Mouse (Mus musculus): ENCODE results near the gene Rnf24. TPM values are rescaled to one million over a fixed set of nuclear protein-coding genes. Genes with fewer than 3 reads are reported as not detected.
"Not testable (repeated sequence)": the region's sequence is repeated elsewhere in the genome, so short reads cannot be mapped to it uniquely, and the experiment has no call there.

Gene Rnf24
- polyA plus RNA-seq, 1 experiment from 2014 or later, result 6.9 TPM

DNA sequence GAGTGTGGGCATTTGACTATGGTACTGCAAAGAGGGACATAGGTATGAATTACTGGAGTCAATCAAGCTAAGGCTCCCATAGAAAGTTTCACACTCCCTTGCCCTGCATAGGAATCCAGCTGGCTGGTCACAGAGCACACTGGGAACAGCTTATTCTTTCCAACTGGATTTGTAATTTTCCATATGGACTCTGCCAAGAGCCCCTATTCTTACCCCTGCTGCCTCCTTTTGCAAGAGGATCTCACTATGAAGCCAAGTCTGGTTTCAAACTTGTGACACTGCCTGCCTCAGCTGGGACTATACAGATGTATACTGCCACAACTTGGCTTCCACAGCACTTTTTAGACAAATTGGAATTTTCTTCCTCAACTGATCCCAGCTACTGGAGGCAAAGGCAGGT, 51.1 kb downstream of the Rnf24 start:
- no peak for ATAC-seq (ENCODE audit: low read depth)
- no peaks in the 10 kb centered on the region for H3K4me1 ChIP-seq (ENCODE audit: control insufficient read depth, insufficient read depth, low read length)
- no peak overlapping the region for H3K9ac ChIP-seq (ENCODE audit: low read depth, low read length)
- no peak for DNase-seq (ENCODE audit: low spot score)
- no peak overlapping the region for H3K4me2 ChIP-seq (ENCODE audit: low read depth, low read length)
- H3K4me3 ChIP-seq (ENCODE audit: low read depth, low read length), result no peak overlapping the region
- H3K36me3 ChIP-seq (ENCODE audit: control insufficient read depth, insufficient read depth, low read length), result peaks cover 52% of the 10 kb centered on the region
- no peaks in the 10 kb centered on the region for H3K27me3 ChIP-seq (replicated peaks; ENCODE audit: control insufficient read depth, insufficient read depth, low read length)
- H3K27ac ChIP-seq (replicated peaks; ENCODE audit: low read depth, low read length), result no peak overlapping the region
- no peaks in the 10 kb centered on the region for H3K9me3 ChIP-seq (ENCODE audit: control insufficient read depth, low read length)

DNA sequence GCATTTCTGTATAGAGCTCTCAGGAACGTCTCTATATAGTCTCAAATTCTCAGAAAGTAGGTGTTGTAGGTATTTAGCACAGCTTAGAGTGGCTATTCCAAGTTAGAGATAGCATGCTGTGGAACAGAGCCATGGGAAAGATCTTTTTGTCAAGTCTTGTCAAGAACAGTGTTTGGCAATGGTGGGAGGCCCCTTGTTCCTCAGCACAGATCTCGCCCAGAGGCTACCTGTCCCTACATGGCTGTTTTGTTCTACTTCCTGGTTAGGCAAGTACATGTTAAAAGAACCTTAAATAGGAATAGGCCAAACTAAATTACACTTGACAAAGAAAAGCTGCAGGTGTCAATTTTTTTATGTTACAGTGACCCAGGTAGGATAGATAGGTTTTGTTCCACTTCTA, 52.2 kb downstream of the Rnf24 start:
- H3K36me3 ChIP-seq (ENCODE audit: control insufficient read depth, insufficient read depth, low read length), result peaks cover 63% of the 10 kb centered on the region

DNA sequence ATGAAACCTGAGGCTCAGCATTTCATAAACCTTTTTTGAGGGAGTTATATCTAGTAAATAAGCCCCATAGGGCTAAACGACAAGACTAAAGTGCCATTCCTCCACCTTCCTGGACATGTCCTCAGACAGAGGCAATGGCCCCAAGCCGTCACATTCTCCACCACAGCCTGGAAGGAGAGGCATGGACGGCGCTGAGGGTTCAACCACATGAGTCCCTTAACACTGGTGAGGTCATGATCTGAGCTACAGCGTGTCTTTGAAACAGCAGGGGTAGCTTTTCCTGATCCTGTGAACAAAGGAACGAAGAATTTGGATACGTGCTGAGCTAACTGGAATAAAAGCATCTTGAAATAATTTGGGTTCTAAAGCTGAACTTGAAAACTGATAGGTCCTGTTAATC, 54.0 kb downstream of the Rnf24 start:
- not testable (repeated sequence) for DNase-seq (ENCODE audit: low spot score); H3K27ac ChIP-seq (replicated peaks; ENCODE audit: low read depth, low read length); ATAC-seq (ENCODE audit: low read depth)

More for the DNA sequence above, 52.2 kb downstream of the Rnf24 start:
- no peak overlapping the region for H3K9ac ChIP-seq (ENCODE audit: low read depth, low read length)
- DNase-seq (ENCODE audit: low spot score), result peak; percentile 31
- 82% methylated on average over 2 of the region's 2 CpGs for WGBS
- no peak overlapping the region for H3K4me2 ChIP-seq (ENCODE audit: low read depth, low read length)
- no peaks in the 10 kb centered on the region for H3K9me3 ChIP-seq (ENCODE audit: control insufficient read depth, low read length)
- ATAC-seq (ENCODE audit: low read depth), result no peak
- H3K27me3 ChIP-seq (replicated peaks; ENCODE audit: control insufficient read depth, insufficient read depth, low read length), result no peaks in the 10 kb centered on the region
- H3K4me3 ChIP-seq (ENCODE audit: low read depth, low read length), result no peak overlapping the region
- H3K4me1 ChIP-seq (ENCODE audit: control insufficient read depth, insufficient read depth, low read length), result no peaks in the 10 kb centered on the region
- H3K27ac ChIP-seq (replicated peaks; ENCODE audit: low read depth, low read length), result 0 out of 2 replicates have a peak overlapping the region, but pooled peaks have one; percentile 33

DNA sequence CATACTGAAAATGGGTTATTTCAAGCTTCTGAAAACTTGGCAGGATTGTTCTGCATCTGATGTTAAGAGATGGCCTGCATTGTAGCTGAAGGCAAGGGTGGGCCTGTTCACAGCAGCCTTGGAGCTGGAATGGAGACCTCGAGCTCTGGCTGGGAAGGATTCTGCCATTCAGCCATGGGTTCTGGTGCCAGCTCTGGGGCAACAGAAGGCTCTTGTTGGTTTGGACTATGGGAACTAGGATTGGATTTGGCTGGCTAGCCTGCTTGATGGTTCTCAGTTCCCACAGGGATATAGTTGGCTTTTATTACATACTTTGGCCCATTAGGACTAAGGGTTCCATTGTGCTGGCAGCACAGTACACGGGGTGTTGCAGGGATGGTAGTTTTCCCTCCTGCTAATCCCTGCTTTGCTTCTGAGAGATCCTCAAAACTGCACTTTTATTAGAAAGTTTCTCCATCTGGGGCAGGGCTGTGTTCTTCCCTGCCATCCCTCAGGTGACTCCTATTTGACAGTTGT, 55.9 kb downstream of the Rnf24 start:
- Histone ChIP-seq H3K36me3 (ENCODE audit: control insufficient read depth, insufficient read depth, low read length) (peaks cover 72% of the 10 kb centered on the region), H3K9me3 (ENCODE audit: control insufficient read depth, low read length) (no peaks in the 10 kb centered on the region), H3K9ac (ENCODE audit: low read depth, low read length) (no peak overlapping the region), H3K4me1 (ENCODE audit: control insufficient read depth, insufficient read depth, low read length) (no peaks in the 10 kb centered on the region), H3K4me2 (ENCODE audit: low read depth, low read length) (no peak overlapping the region), H3K27ac (replicated peaks; ENCODE audit: low read depth, low read length) (no peak overlapping the region), H3K4me3 (ENCODE audit: low read depth, low read length) (no peak overlapping the region), H3K27me3 (replicated peaks; ENCODE audit: control insufficient read depth, insufficient read depth, low read length) (no peaks in the 10 kb centered on the region)
- DNase-seq (ENCODE audit: low spot score) (no peak), ATAC-seq (ENCODE audit: low read depth) (no peak)
- WGBS, result 88% methylated on average over 2 of the region's 2 CpGs

More for the DNA sequence above, 54.0 kb downstream of the Rnf24 start:
- H3K9me3 ChIP-seq (ENCODE audit: control insufficient read depth, low read length); H3K4me3 ChIP-seq (ENCODE audit: low read depth, low read length); H3K27me3 ChIP-seq (replicated peaks; ENCODE audit: control insufficient read depth, insufficient read depth, low read length); H3K4me1 ChIP-seq (ENCODE audit: control insufficient read depth, insufficient read depth, low read length); H3K4me2 ChIP-seq (ENCODE audit: low read depth, low read length); H3K9ac ChIP-seq (ENCODE audit: low read depth, low read length): not testable (repeated sequence)
- peaks cover 73% of the 10 kb centered on the region for H3K36me3 ChIP-seq (ENCODE audit: control insufficient read depth, insufficient read depth, low read length)
- WGBS, result 42% methylated on average over 7 of the region's 7 CpGs

DNA sequence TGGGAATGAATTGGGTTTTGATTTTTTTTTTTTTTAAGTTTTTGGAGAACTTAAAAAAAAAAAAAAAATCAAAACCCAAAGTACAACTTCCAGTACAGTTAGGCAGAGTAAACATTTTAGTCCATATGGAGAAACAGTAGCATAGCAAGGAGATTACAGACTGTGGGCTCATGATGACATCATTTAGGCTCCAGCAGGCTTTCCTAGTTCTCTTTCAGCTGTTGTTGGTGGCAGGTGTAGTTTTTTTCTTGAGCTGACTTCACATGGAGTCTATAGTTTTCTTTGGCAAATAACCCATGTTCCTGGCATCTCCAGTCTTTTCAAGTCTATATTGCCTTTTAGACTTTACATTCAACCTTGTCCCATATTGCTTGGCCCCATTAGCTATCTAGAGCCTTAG, 62.0 kb downstream of the Rnf24 start:
- Histone ChIP-seq H3K27ac (replicated peaks; ENCODE audit: low read depth, low read length) (no peak overlapping the region), H3K9ac (ENCODE audit: low read depth, low read length) (no peak overlapping the region), H3K4me2 (ENCODE audit: low read depth, low read length) (no peak overlapping the region), H3K36me3 (ENCODE audit: control insufficient read depth, insufficient read depth, low read length) (peaks cover 82% of the 10 kb centered on the region), H3K4me3 (ENCODE audit: low read depth, low read length) (no peak overlapping the region), H3K4me1 (ENCODE audit: control insufficient read depth, insufficient read depth, low read length) (no peaks in the 10 kb centered on the region), H3K9me3 (ENCODE audit: control insufficient read depth, low read length) (no peaks in the 10 kb centered on the region), H3K27me3 (replicated peaks; ENCODE audit: control insufficient read depth, insufficient read depth, low read length) (no peaks in the 10 kb centered on the region)
- DNase-seq (ENCODE audit: low spot score) (no peak), ATAC-seq (ENCODE audit: low read depth) (no peak)

DNA sequence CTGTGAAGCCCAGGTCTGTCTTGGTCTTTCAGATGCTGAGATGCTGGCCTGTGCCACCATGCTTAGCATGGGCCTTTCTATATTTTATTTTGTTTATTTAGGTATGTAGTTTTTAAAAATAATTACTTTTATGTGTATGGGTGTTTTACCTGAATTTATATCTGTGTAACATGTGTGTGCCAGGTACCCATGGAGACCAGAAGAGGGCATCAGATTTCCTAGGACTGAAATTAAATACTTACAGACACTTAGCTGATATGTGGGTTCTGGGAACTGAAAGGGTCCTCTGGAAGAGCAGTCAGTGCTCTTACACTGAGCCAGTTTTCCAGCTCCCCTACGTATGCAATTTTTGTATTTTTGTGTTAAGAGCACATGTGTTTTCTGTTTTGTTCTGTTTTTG, 66.4 kb downstream of the Rnf24 start:
- no peak overlapping the region for H3K9ac ChIP-seq (ENCODE audit: low read depth, low read length)
- DNase-seq (ENCODE audit: low spot score) (no peak), ATAC-seq (ENCODE audit: low read depth) (no peak)
- H3K27me3 ChIP-seq (replicated peaks; ENCODE audit: control insufficient read depth, insufficient read depth, low read length), result no peaks in the 10 kb centered on the region
- H3K36me3 ChIP-seq (ENCODE audit: control insufficient read depth, insufficient read depth, low read length), result peaks cover 69% of the 10 kb centered on the region
- H3K4me2 ChIP-seq (ENCODE audit: low read depth, low read length), result no peak overlapping the region
- H3K4me1 ChIP-seq (ENCODE audit: control insufficient read depth, insufficient read depth, low read length), result no peaks in the 10 kb centered on the region
- H3K27ac ChIP-seq (replicated peaks; ENCODE audit: low read depth, low read length), result no peak overlapping the region
- H3K9me3 ChIP-seq (ENCODE audit: control insufficient read depth, low read length), result no peaks in the 10 kb centered on the region
- 38% methylated on average over 1 of the region's 1 CpGs for WGBS
- H3K4me3 ChIP-seq (ENCODE audit: low read depth, low read length), result no peak overlapping the region

DNA sequence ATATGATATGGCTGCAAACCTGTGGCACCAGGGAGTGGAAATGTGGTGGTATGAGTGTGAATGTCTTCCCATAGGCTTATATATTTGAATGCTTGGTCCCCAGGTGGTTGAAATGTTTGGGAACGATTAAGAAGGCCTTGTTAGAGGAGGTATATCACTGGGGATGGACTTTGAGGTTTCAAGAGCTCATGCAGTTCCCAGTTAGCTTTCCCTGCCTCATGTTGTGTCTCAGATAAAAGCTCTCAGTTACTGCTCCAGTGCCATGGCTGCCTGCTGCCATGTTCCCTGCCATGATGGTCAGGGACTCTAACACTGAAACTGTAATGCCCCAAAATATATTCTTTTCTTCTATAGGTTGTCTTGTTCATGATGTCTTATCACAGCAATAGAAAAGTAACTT, 71.1 kb downstream of the Rnf24 start:
- Histone ChIP-seq H3K4me2 (ENCODE audit: low read depth, low read length) (no peak overlapping the region), H3K36me3 (ENCODE audit: control insufficient read depth, insufficient read depth, low read length) (peaks cover 76% of the 10 kb centered on the region)

DNA sequence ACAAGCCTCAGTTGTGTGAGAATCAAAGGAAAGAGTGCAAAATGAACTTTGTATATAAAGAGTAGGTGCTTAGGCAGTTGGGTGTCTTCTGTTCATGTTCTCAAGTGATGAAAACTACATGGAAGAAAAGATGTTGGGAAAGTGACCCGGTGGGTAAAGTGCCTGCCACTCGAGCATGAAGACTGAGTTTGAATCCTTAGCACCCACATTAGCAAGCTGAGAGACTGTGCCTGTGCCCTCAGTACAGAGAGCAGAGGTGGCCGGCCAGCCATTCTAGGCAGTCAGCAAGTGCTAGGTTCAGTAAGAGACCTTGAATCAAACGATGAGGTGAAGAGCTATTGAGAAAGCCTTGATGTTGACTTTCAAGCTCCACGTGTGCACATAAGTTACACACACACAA, 76.0 kb downstream of the Rnf24 start:
- H3K4me2 ChIP-seq (ENCODE audit: low read depth, low read length), result no peak overlapping the region
- H3K9me3 ChIP-seq (ENCODE audit: control insufficient read depth, low read length), result no peaks in the 10 kb centered on the region
- H3K27ac ChIP-seq (replicated peaks; ENCODE audit: low read depth, low read length), result no peak overlapping the region
- H3K4me3 ChIP-seq (ENCODE audit: low read depth, low read length), result no peak overlapping the region
- H3K9ac ChIP-seq (ENCODE audit: low read depth, low read length), result no peak overlapping the region
- no peaks in the 10 kb centered on the region for H3K27me3 ChIP-seq (replicated peaks; ENCODE audit: control insufficient read depth, insufficient read depth, low read length)
- H3K36me3 ChIP-seq (ENCODE audit: control insufficient read depth, insufficient read depth, low read length), result peaks cover 78% of the 10 kb centered on the region
- ATAC-seq (ENCODE audit: low read depth) (no peak), DNase-seq (ENCODE audit: low spot score) (no peak)
- 94% methylated on average over 5 of the region's 5 CpGs for WGBS
- H3K4me1 ChIP-seq (ENCODE audit: control insufficient read depth, insufficient read depth, low read length), result 0 out of 2 replicates have a peak, but pooled peaks cover 4% of the 10 kb centered on the region

More for the DNA sequence above, 71.1 kb downstream of the Rnf24 start:
- Histone ChIP-seq H3K9me3 (ENCODE audit: control insufficient read depth, low read length) (no peaks in the 10 kb centered on the region), H3K9ac (ENCODE audit: low read depth, low read length) (no peak overlapping the region), H3K4me3 (ENCODE audit: low read depth, low read length) (no peak overlapping the region), H3K4me1 (ENCODE audit: control insufficient read depth, insufficient read depth, low read length) (no peaks in the 10 kb centered on the region), H3K27ac (replicated peaks; ENCODE audit: low read depth, low read length) (no peak overlapping the region), H3K27me3 (replicated peaks; ENCODE audit: control insufficient read depth, insufficient read depth, low read length) (no peaks in the 10 kb centered on the region)
- 75% methylated on average over 1 of the region's 1 CpGs for WGBS
- ATAC-seq (ENCODE audit: low read depth), result no peak
- DNase-seq (ENCODE audit: low spot score), result no peak

DNA sequence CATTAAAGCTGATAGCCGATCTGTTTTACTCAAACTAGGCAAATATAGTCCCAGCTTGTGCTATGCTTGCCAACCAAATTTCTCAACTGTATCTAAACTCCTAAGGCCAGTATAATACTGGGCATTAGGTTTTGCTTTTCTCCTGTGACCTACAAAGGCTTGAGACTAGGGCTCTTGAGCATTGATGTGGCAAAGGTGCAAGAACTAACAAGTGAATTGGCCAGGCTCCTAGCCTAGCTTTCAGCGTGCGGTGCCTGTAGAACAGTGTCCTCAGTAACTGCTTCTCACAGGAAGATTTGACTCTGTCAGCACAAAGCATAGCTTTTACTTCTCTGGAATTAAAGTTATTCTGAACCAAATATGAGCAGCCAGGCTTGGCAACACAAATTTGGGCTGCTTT, 77.2 kb downstream of the Rnf24 start:
- H3K27ac ChIP-seq (replicated peaks; ENCODE audit: low read depth, low read length), result no peak overlapping the region
- H3K4me2 ChIP-seq (ENCODE audit: low read depth, low read length), result no peak overlapping the region
- DNase-seq (ENCODE audit: low spot score) (no peak), ATAC-seq (ENCODE audit: low read depth) (no peak)
- H3K36me3 ChIP-seq (ENCODE audit: control insufficient read depth, insufficient read depth, low read length), result peaks cover 76% of the 10 kb centered on the region
- H3K4me3 ChIP-seq (ENCODE audit: low read depth, low read length), result no peak overlapping the region
- H3K27me3 ChIP-seq (replicated peaks; ENCODE audit: control insufficient read depth, insufficient read depth, low read length), result no peaks in the 10 kb centered on the region
- H3K9ac ChIP-seq (ENCODE audit: low read depth, low read length), result no peak overlapping the region
- WGBS, result 95% methylated on average over 3 of the region's 3 CpGs
- no peaks in the 10 kb centered on the region for H3K9me3 ChIP-seq (ENCODE audit: control insufficient read depth, low read length)
- H3K4me1 ChIP-seq (ENCODE audit: control insufficient read depth, insufficient read depth, low read length), result 0 out of 2 replicates have a peak, but pooled peaks cover 4% of the 10 kb centered on the region

Measured in embryonic facial prominence, embryonic 14.5 days (tissue).